Mouse (Mus musculus) ZHBTc4 (cell line): ENCODE results near the gene Cux1.

Experiments used
- DNase-seq: peaks from one replicate; pipeline ENCODE4 v3.0.0-alpha.2; 2011; ENCODE audit warnings: low read depth, low spot score

Gene Cux1

DNA sequence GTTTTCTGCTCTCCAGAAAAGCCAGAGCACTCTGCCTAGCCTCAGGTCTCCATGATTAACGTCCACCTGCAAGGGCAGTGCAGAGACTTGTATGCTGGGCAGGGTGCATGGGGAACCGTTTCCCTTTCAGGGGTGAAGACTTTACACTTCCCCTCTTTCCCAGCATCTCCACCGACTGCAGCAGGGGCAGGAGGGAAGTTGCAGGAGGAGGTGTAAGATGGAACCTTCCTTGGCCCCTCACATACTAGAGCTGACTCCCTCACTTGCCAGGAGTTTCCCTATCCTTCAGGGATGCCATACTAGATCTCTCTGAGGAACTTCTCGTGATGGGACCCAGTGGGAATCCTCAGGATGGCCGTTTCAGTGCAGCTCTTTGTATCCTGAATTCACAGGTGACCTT is 356.7 kb downstream of the Cux1 start:
- DNase-seq = no peak

DNA sequence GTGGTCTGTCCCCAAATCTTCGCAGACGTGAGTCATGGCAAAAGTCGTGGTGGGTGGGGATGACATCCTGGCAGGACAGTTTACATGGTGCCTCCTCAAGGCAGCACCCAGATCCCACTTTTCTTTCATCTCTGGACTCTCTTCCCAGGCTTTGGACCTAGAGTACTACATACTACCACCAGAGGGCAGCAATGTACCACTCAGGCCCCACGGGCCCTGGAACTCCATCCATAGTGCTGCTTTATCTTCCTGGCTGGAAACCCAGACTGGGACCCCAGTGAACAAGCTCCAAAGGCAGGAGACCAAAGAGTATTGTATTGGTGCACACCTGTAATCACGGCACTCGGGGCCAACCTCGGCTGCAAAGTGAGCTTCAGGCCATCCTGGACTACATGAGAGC is 365.5 kb downstream of the Cux1 start:
- peak; percentile 83 for DNase-seq

DNA sequence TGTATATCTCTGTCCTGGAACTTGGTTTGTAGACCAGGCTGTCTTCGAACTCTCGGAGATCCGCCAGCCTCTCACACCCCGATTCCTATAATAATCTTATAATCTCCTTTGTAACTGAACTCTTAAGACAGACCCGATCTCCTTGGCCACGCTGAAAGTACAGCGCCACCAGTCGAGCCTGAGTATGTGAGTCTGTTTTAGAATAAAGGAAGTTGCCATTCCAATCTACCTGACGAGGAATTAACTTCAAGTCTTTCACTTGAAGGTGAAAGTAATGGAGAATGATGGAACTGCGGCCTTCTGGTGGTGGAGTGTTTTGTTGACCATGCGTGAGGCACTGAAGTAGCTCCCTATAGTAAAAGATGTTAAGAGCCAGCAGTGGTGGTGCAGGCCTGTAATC is 367.8 kb downstream of the Cux1 start:
- peak; percentile 26 for DNase-seq

DNA sequence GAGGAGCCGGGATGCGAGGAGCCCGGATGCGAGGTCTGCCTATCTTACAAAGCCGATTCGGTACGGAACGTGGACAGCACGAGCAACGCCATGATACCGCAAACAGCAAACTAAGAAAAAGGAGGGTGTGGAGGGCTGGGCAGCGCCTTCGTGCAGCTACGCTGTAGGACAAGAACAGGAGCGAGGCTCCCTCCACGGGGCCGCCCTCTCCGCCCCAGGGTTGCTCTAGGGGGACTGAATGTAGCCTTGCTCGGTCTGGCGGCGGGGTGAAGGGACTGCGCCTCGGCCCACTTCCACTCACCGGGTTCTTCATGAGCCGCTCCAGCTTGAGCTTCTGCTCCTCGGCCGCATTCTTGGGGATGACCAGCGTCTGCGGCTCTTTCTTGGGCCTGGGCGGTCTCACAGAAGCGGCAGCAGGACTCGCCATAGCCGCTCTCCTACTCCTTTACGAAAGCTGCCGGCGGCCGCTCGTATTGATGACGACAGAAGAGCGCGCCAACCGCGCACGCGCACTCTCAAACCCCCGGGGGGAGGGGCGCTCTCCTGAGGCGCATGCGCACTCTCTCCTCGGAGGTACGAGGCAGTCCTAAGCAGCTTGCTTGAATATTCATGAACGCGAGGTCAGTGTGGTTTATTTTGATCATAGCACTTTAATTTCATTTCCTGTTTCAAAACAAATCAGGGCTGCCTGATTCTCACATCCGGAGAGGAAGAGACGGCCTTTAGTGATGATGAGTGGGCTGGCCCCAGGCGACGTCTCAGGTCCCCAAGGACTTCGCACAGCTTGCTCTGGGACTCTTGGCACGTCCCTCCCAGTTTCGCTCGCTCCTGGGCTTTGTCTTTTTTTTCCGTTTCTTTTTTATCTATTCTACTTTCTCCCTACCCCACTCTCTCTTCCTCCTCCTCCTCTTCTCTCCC is 368.6 kb downstream of the Cux1 start, which contains the start of gene Prkrip1:
Gene Prkrip1 (minus strand): TSS at position 490 of the 918 bp plus-strand sequence.
- DNase-seq = peak; percentile 99
